Mouse (Mus musculus) ES-E14 (cell line): ENCODE data around the gene Tmem104. TPM values are rescaled to one million over a fixed set of nuclear protein-coding genes. Genes with fewer than 3 reads are reported as not detected.

ENCODE experiments used
- DNase-seq: peaks from one replicate; pipeline ENCODE4 v3.0.0-alpha.2; 2013; ENCODE audit warnings: low read depth, low spot score
- H3K27ac ChIP-seq: 2 replicates; pipeline ENCODE4 v1.5.1; 2012; ENCODE audit warnings: low read depth, mild to moderate bottlenecking, low read length, moderate library complexity, mixed read lengths; ENCODE audit not compliant: poor library complexity, insufficient read depth, severe bottlenecking
- H3K36me3 ChIP-seq: 2 replicates; pipeline ENCODE4 v1.6.1; 2012; ENCODE audit warnings: mild to moderate bottlenecking, low read length, moderate library complexity, mixed read lengths; ENCODE audit not compliant: control insufficient read depth, poor library complexity, insufficient read depth, severe bottlenecking
- H3K4me1 ChIP-seq, 2 experiments: fragments of 150-350 bp in 1 of 2; sonication (generic) in 1 of 2; 2 replicates each; pipeline ENCODE4 v1.6.1; 2012; ENCODE audit warnings: low read length in 2 of 2, mild to moderate bottlenecking in 1 of 2, mixed read lengths in 1 of 2; ENCODE audit not compliant: control insufficient read depth in 2 of 2, insufficient read depth in 2 of 2, poor library complexity in 1 of 2
- H3K4me3 ChIP-seq, 2 experiments: fragments of 150-350 bp in 1 of 2; sonication (generic) in 1 of 2; 2 replicates each; pipeline ENCODE4 v1.5.1; 2012; ENCODE audit warnings: low read length in 2 of 2, low read depth in 1 of 2, mild to moderate bottlenecking in 1 of 2, mixed read lengths in 1 of 2; ENCODE audit not compliant: insufficient read depth in 1 of 2, poor library complexity in 1 of 2, severe bottlenecking in 1 of 2
- H3K9ac ChIP-seq: 2 replicates; pipeline ENCODE4 v1.6.1; 2012; ENCODE audit warnings: low read depth, mild to moderate bottlenecking, low read length, mixed read lengths; ENCODE audit not compliant: poor library complexity, insufficient read depth, severe bottlenecking
- H3K9me3 ChIP-seq: fragments of 150-350 bp; sonication (generic); 2 replicates; pipeline ENCODE4 v1.6.1; 2012; ENCODE audit warnings: low read depth, mild to moderate bottlenecking, low read length; ENCODE audit not compliant: control insufficient read depth, insufficient read depth
- CHD2 ChIP-seq: IDR thresholded peaks from 2 replicates; pipeline ENCODE4 v1.6.1; 2014; ENCODE audit warnings: mild to moderate bottlenecking, low read depth, low read length, inconsistent platforms
- HCFC1 ChIP-seq: IDR thresholded peaks from 2 replicates; pipeline ENCODE4 v1.6.1; 2012; ENCODE audit warnings: low read length, inconsistent platforms, borderline replicate concordance; ENCODE audit not compliant: insufficient read depth
- MAFK ChIP-seq: IDR thresholded peaks from 2 replicates; pipeline ENCODE4 v1.6.1; 2014; ENCODE audit warnings: mild to moderate bottlenecking, low read depth, low read length, inconsistent platforms; ENCODE audit not compliant: insufficient read depth
- ZC3H11A ChIP-seq: IDR thresholded peaks from 2 replicates; pipeline ENCODE4 v1.6.1; 2012; ENCODE audit warnings: low read depth, mild to moderate bottlenecking, inconsistent platforms, low read length, borderline replicate concordance
- ZNF384 ChIP-seq: IDR thresholded peaks from 2 replicates; pipeline ENCODE4 v1.6.1; 2012; ENCODE audit warnings: low read depth, low read length, inconsistent platforms
- in situ Hi-C, 2 experiments: fragments of 600-800 bp; cut with MboI; formaldehyde crosslinking; loops; one replicate each; pipeline ENCODE4 v1.15.1; 2025; ENCODE audit warnings: low sequenced_read_pairs in 2 of 2, inconsistent platforms in 1 of 2; ENCODE audit not compliant: unreplicated experiment in 2 of 2
- total RNA-seq: library from RNA; depleted of rRNA; stranded (reverse); fragments of 300-350 nt; gene quantifications from 2 replicates; pipeline ENCODE4 v1.2.3, GENCODE M21; 2012

The Tmem104 gene
- total RNA-seq, 1 experiment = 14.7 TPM

- no peaks in the 10 kb centered on the region for H3K36me3 ChIP-seq
- peaks cover 0 to 4% of the 10 kb centered on the region in 2 experiments; a peak in 1 of 4 replicates for H3K4me1 ChIP-seq
- no peak for TF ChIP-seq ZC3H11A
- TF ChIP-seq ZNF384 = no peak
- TF ChIP-seq CHD2 = no peak
- TF ChIP-seq HCFC1 = no peak
- no peak for TF ChIP-seq MAFK
- no peaks in the 10 kb centered on the region for H3K9me3 ChIP-seq
- H3K9ac ChIP-seq = no peak overlapping the region
- in situ Hi-C loops = loop anchor here in 1 of 2 experiments (5.0 kb wide), 1 partner anchor 58 kb away; the partner anchor contains the start of gene Rab37
- H3K4me3 ChIP-seq = no peak overlapping the region
- DNase-seq = no peak
- H3K27ac ChIP-seq = no peak overlapping the region
Measured at GRCm38 (mm10) chr11:115150741-115151254, 36.5 kb upstream of the Tmem104 start.

- no peaks in the 10 kb centered on the region for H3K9me3 ChIP-seq
- in situ Hi-C loops = loop anchor here in 1 of 2 experiments (5.0 kb wide), 1 partner anchor 60 kb away; the partner anchor contains the start of gene Rab37
- no peaks in the 10 kb centered on the region for H3K36me3 ChIP-seq
- no peak overlapping the region for H3K27ac ChIP-seq
- DNase-seq = peak; percentile 87
- TF ChIP-seq ZC3H11A = no peak
- peak; percentile 38; the same call in 1 of the 2 replicates for TF ChIP-seq CHD2
- H3K9ac ChIP-seq = peak overlapping the region; percentile 62; the same call in 1 of the 2 replicates
- peak overlapping the region; percentile 52 to 72 for H3K4me3 ChIP-seq
- peaks cover 0 to 4% of the 10 kb centered on the region in 2 experiments; a peak in 1 of 4 replicates for H3K4me1 ChIP-seq
Measured at GRCm38 (mm10) chr11:115151755-115152429, 35.4 kb upstream of the Tmem104 start.

GRCm38 (mm10) chr11:115153088-115153487, 34.2 kb upstream of the Tmem104 start:
- H3K4me1 ChIP-seq = peaks cover 0 to 6% of the 10 kb centered on the region in 2 experiments; a peak in 1 of 4 replicates
- in situ Hi-C loops = loop anchor here in 1 of 2 experiments (5.0 kb wide), 1 partner anchor 61 kb away; the partner anchor contains the start of gene Rab37
- H3K36me3 ChIP-seq = no peaks in the 10 kb centered on the region
- no peak overlapping the region for H3K4me3 ChIP-seq
- no peak overlapping the region for H3K27ac ChIP-seq
- H3K9ac ChIP-seq = no peak overlapping the region
- TF ChIP-seq CHD2 (no peak), ZNF384 (no peak), MAFK (no peak), ZC3H11A (no peak), HCFC1 (no peak)
- no peak for DNase-seq
- no peaks in the 10 kb centered on the region for H3K9me3 ChIP-seq

- H3K9ac ChIP-seq = peak overlapping the region; percentile 56
- in situ Hi-C loops = loop anchor here in 1 of 2 experiments (5.0 kb wide), 1 partner anchor 61 kb away; the partner anchor contains the start of gene Rab37
- no peaks in the 10 kb centered on the region for H3K9me3 ChIP-seq
- H3K4me1 ChIP-seq = peaks cover 0 to 6% of the 10 kb centered on the region in 2 experiments; a peak in 1 of 4 replicates
- TF ChIP-seq MAFK = no peak
- TF ChIP-seq HCFC1 = no peak
- no peak for TF ChIP-seq ZNF384
- no peak for TF ChIP-seq ZC3H11A
- TF ChIP-seq CHD2 = no peak
- DNase-seq = peak; percentile 91
- H3K27ac ChIP-seq = no peak overlapping the region
- H3K4me3 ChIP-seq = peak overlapping the region; percentile 72 to 81
- no peaks in the 10 kb centered on the region for H3K36me3 ChIP-seq
Measured at GRCm38 (mm10) chr11:115153699-115154292, 33.5 kb upstream of the Tmem104 start.
